Mouse (Mus musculus) gastrocnemius, postnatal 36 days (tissue): ENCODE results near the gene Fmnl1. TPM values are rescaled to one million over a fixed set of nuclear protein-coding genes. Genes with fewer than 3 reads are reported as not detected.
A peak's percentile ranks its signal among the peaks of the same experiment; 100 is the strongest.

Source experiments
- DNase-seq, 2 experiments: peaks; one replicate each; pipeline ENCODE4 v3.0.0; 2022
- intact Hi-C: fragments of 180-260 bp; cut with DNase I; formaldehyde crosslinking; loops from one replicate; pipeline ENCODE4 v1.15.1; 2025
- total RNA-seq, 2 experiments: library from RNA; stranded (reverse); gene quantifications; 2 replicates each; pipeline ENCODE4 v1.2.3; 2021

The Fmnl1 gene
- total RNA-seq, 2 experiments from 2014 or later, result 3.6 to 5.6 TPM

DNA sequence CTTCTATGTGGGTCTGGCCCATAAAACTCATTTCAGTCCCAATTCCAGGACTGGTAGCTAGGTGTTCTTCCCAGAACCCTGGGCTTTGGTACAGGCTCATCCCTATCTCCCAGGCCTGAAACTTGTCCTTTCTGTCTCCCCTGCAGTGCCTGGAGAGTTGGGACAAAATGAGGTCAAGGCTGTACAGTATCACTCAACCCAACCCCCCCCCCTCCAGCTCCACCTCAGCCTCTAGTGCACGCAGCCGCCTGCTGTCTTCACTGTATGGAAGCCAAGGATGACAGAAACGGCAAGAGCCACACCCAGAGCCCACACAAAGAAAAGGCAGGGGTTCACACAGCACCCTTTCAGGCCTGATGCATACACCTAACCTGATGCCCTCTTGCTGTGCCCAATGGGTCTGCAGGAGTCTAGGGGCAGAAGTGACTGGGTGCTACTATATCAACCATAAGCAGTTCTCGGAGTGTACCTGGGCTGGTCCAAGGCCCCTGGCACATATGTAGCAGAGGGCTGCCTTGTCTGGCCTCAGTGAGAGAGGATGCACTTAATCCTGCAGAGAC lies 75.9 kb downstream of the Fmnl1 start:
- intact Hi-C loops, result no loop called here
- DNase-seq, result no peak

- peak; percentile 70 to 73 for DNase-seq
- intact Hi-C loops, result no loop called here
Observed at GRCm38 (mm10) chr11:103247504-103248177, 76.7 kb downstream of the Fmnl1 start.

Other genes starting within 250 kb of the Fmnl1 start
- gene Kif18b, start 246.0 kb upstream of the Fmnl1 start, total RNA-seq, result under 1 TPM; 0.17 to 0.46 TPM
- gene C1ql1, start 224.4 kb upstream of the Fmnl1 start, total RNA-seq, result under 1 TPM in 1 of 2 experiments, not detected in 1; 0.17 TPM
- 10 to 100 TPM; 44.6 to 47.2 TPM for gene Nmt1, start 142.9 kb upstream of the Fmnl1 start, total RNA-seq
- gene Dcakd, start 142.8 kb upstream of the Fmnl1 start, total RNA-seq, result 10 to 100 TPM; 16.2 to 19.8 TPM
- gene Plcd3, start 69.4 kb upstream of the Fmnl1 start, total RNA-seq, result 1 to 10 TPM; 3.8 to 4.0 TPM
- 10 to 100 TPM; 26.8 to 31.1 TPM for gene Acbd4, start 69.4 kb upstream of the Fmnl1 start, total RNA-seq
- gene Hexim1, start 54.9 kb upstream of the Fmnl1 start, total RNA-seq, result 10 to 100 TPM; 14.7 to 17.0 TPM
- gene Hexim2, start 38.7 kb upstream of the Fmnl1 start, total RNA-seq, result 1 to 10 TPM; 2.1 to 2.9 TPM
- gene 1700023F06Rik, start 37.5 kb downstream of the Fmnl1 start, total RNA-seq, result not detected
- gene Spata32, start 47.3 kb downstream of the Fmnl1 start, total RNA-seq, result not detected
- 1 to 10 TPM; 1.9 to 2.6 TPM for gene Map3k14, start 96.4 kb downstream of the Fmnl1 start, total RNA-seq
- gene Arhgap27, start 192.6 kb downstream of the Fmnl1 start, total RNA-seq, result 1 to 10 TPM; 4.6 to 4.8 TPM
- 10 to 100 TPM; 10.6 to 11.8 TPM for gene Plekhm1, start 241.6 kb downstream of the Fmnl1 start, total RNA-seq